Mouse (Mus musculus): ENCODE measurements around the gene Mfsd4a.
A peak's percentile ranks its signal among the peaks of the same experiment; 100 is the strongest.

Mfsd4a gene

GRCm38 (mm10) chr1:132065475-132066172 lies 2.2 kb downstream of the Mfsd4a start:
- DNase-seq = no peak

DNA sequence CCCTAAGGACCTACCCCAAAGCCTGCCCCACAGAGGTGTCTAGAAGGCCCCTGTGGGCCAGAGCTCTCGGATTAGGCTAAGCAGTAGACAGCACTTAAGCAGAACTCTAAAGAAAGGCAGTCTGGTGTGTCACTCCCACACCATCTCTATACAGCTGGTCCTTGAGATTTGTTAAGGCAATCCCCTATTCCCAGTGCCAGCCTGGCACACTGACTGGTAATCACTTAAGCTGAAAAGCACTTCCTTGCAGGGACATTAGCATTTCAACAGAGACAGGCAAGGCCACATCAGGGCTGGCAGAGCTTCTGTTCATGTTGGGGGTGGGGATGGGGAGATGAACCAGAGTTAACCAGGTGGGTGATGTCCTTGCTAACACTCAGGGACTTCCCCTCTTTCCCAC lies 2.9 kb downstream of the Mfsd4a start:
- no peak for DNase-seq

DNA sequence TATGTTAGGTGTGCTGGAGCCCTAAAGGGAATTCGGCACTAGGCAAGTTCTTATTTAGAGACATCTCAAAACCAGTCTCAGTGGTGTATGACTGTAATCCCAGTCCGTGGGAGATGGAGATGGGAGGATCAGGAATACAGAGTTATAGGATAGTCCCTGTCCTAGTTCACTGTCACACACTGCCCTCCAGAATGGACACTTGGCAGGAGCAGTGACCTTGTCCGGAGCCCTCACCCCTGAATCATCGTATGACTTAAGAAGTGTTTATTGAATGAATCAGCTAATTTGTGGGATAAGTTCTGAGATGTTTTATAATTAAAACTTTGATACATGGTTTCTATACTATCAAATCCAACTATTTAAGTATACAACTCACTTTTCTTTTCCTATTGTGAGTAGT lies 4.8 kb downstream of the Mfsd4a start:
- DNase-seq = no peak

DNA sequence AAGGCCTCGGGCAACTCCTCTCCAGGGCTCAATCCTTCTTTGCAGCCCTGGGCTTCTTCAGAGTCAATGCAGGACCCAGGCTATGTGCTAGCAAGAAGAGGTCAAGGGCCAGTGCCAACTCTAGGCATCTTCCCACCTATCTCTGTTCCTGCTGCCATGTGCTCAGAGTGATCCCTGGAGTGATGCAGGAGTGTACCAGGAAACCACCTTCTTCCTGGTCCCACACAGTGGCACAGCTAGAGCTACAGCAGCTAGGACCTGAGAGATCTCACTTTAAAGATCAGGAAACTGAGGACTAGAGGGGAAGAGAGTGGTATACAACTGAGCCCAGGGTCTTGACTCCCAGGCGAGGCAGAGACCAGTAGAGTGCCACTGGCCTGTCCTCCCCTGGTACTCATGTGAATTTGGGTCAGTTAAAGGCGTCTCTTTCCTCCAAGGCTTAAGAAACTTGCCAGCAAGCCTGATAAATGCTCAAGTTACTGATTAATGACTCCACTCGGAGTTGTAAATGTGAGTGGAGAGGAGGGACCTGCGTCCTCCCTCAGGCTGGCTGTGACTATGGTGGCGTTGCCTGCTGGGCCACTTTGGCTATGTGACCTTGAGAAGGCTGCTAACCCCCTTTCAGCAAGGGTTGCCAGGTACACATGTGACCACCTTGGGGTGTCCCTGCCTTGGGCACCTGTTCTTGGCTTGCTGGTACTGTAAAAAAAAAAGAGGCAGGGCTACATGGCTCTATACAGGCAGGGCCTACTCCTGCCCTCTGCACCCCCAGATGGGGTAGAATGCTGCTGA lies 5.9 kb downstream of the Mfsd4a start:
- DNase-seq = no peak

DNA sequence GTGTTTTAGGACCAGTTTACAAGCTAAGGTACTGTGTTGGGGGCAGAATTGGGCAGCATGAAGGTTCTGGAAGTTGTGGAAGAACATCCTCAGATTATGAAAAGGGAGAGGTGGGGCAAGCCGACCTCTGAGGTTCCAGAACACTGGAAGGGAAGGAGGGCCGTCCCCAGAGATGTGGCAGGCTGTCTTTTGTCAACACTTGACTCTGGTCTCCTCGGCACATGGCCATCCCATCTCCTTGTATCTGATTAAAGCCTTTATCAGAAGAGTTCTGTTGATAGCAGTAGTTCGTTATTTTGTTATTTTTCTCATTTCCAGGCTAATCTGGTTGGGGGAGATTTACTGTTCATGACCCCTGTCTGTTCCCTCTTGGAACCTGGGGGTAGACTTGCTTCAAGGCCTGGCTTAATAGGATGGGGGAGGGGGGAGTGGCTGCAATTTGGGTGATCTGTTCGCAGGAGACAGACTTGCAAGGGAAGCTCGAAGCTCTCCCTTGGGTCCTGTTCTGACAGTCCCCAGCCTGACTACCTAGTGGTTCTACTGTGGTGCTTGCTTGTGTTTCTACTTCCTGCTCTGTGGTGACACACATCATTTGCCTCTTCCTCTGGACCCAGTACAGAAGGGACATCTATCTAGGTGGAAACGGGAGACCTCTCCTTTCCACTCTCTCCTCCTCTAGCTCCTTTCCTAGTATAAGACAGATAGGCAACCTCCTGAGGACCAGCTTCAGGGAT lies 7.7 kb downstream of the Mfsd4a start:
- no peak for DNase-seq

- DNase-seq = no peak
Observed at GRCm38 (mm10) chr1:132058558-132058957, 9.3 kb downstream of the Mfsd4a start.

DNA sequence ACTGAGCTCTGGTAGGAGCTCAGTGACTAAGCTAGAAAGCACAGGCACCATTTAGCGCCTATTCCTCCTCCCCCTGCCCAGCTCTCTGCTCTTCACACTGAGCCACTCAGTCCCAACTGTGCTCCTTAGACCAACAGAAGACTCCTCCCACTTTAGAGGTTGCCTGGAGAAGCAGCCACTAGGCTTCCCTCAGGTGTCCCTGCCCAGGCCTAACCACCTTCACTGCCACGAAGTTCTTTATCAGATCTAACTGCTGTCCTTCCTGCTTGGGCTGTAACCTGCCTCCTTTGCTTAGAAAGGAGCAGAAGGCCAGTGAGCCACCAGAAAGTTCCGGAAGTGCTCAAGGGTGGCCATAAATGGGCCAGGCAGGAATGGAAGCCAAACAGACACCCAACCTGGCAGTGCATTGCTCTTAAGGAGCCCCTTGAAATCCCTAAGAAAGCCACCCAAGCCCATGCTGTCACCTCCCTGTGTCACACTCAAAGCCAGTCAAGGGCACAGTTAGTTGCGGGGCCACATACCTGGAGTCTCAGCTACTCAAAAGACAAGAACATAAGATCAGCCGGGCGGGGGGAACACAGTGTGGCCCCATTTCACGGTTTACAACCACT lies 12.7 kb downstream of the Mfsd4a start:
- no peak for DNase-seq

DNA sequence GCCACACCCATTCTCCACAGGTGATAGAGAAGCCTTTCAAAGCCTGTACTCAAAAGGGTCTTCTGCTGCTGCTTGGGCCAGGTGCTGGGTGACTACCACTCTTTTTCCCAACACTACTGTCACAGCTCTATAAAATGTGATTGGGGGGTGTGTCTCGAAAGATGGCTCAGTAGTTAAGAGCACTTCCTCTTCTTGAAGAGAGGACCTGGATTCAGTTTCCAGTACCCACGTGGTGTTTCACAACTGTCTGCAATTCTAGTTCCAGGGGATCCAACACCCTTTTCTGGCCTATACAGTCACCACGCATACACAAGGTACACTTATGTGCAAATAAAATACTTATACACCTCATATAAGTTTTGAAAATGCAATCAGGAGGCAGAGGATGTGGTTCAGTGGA lies 13.5 kb downstream of the Mfsd4a start:
- DNase-seq = no peak

DNA sequence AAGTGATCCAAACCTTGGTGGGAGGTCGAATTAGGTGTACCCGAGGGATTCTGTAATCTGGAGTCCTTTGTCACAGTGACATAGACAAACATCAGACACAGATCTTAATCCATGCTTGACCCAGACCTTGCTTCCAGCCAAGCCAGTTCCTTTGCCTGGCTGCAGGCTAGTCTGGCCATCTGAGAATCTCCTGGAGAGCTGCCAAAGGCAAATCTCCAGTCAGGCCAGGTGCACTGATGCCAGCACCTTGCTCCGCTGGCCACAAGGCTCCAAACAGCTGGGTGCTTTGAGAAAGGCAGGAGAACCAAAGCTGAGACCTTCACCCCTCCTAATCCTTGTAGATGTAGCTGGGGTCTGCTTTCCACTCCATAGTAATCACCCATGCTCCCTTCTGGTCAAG lies 16.1 kb downstream of the Mfsd4a start:
- no peak for DNase-seq

DNA sequence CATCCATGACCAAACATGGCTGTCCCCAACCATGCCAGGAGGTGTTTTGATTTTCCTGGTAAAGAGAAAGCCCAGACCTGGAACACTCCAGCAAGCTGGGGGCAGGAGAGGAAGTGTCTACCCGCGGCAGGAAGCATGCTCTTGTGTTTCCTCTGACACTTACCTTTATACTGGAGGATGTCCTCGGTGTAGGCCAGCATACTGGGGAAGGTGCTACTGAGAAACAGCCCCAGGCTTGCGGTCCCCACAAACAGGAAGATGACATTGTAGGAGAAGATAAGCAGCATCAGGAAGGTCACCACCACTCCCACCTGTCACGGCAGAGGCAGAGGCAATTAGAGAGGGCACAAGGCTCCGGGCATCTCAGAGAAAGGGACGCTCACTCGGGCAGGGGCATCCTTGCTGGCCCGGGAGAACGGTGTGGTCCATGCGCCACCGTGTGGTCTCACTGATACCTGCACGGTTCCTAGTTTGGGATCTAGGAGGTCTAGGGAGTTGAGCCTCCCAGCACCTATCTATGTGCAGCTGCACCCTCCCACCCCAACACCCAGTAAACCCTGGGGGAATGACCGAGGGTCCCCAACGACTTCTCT lies 21.6 kb downstream of the Mfsd4a start:
- peak; percentile 84 for DNase-seq

DNA sequence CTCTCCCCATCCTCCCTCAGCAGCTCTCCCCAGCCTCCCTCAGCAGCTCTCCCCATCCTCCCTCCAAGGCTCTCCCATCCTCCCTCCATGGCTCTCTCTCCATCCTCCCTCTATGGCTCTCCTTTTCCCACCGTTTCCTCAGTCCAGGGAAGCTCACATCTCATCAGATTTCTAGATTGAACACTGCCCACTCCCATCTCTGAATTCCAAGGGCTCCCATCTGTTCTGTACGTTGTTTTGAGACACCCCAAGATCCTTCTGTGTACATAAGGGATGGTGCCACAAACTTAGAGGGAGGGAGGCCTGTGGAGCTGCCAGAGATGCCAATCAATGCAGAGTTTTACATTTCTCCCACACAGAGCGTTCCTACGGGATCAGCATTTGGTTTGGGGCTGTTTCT lies 24.1 kb downstream of the Mfsd4a start:
- no peak for DNase-seq

DNA sequence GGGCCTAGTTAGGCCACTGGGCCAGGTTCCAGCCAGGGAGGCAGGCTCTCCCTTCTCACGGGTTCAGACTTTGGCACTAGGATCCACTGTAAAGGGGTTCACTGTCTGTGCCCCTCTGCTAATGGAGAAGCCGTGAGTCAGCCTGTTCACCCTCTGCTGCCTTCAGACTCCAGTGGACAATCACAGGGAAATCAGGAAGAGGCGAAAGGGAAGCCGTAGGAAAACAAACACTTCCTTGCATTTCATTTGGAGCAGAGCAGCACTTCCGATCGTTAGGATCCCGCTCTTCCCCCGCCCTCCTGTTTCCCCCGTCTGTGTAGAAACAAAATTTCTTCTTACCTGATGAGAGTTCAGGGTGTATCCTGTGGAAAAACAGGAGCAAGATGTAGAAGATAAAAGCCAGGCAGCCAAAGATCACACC lies 27.7 kb downstream of the Mfsd4a start:
- no peak for DNase-seq

GRCm38 (mm10) chr1:132038753-132039152 lies 29.1 kb downstream of the Mfsd4a start:
- no peak for DNase-seq

DNA sequence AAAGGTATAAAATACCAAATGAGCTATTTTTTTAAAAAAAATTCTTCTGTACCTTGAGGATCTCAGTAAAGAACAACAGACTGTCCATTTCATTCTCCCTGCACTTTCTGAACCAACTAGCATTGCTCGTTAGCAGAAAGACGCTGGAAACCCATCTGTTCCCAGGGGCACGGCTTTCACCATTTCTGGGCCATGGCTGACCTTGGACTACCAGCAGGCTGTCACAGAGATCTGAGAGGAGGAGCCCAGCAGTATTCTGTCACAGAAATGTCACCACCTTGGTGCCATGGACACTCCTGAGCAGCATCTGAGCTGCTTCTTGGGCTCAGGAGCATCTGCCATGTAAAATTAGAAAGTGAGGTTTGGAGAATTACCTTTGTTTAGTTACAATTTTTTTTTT lies 30.1 kb downstream of the Mfsd4a start:
- no peak for DNase-seq

DNA sequence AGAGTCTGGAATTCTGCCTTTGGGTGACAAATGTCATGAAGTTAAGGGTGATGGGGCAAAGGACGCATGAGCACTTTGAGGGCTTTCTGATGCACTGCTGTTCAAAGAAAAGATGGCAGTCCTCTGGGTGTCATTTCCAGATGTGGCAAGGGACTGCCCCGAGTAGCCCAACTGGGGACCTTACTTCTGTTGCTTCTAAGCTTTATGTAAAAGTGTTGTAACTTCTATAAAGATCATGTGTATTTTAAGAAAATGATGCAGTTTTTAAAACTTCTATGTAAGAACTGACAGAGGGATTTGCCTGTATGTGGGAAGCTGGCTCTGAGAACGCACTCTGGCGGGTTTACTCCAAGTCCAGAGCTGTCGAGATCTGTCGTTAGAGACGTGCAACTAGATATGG lies 35.7 kb downstream of the Mfsd4a start:
- DNase-seq = no peak

- DNase-seq = peak; percentile 50
Observed at GRCm38 (mm10) chr1:132030574-132030973, 37.3 kb downstream of the Mfsd4a start.

DNA sequence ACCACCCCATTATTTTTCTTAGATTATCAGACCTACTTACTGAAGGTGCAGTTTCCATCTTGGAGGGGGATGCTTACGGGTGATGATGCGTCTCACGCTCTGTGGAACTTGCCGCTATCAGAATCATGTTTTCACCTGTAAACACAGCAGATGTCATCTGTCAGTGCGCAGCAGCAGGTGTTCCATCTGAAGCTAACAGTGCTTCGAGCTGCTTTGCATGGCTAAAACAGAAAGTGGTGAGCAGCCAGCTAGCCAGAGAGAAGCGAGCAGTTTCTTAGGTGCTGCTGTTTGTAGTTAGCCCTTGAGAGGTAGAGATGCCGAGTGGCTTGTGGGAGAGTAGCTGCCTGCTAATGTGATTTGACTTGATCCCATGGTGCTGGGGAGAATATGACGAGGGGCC lies 39.4 kb downstream of the Mfsd4a start:
- DNase-seq = no peak

- no peak for DNase-seq
Observed at GRCm38 (mm10) chr1:132027978-132028377, 39.9 kb downstream of the Mfsd4a start.

GRCm38 (mm10) chr1:132026925-132027646 lies 40.8 kb downstream of the Mfsd4a start:
- no peak for DNase-seq

DNA sequence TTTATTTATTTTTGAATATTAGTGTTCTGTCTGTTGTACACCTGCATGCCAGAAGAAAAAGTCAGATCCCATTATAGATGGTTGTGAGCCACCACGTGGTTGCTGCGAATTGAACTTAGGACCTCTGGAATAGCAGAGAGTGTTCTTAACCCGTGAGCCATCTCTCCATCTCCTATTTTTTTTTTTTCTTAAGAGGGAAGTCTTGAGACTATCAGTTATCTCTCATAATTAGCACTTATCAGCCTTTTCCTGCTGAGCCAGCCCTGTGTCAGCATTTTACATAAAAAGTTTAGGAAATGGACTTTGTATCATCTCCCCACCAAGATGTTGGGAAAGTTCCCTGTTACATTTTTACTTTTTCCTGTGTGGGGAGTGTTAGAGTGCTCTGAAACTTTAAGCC lies 45.8 kb downstream of the Mfsd4a start:
- no peak for DNase-seq

GRCm38 (mm10) chr1:132019876-132020275 lies 48.0 kb downstream of the Mfsd4a start:
- no peak for DNase-seq

DNA sequence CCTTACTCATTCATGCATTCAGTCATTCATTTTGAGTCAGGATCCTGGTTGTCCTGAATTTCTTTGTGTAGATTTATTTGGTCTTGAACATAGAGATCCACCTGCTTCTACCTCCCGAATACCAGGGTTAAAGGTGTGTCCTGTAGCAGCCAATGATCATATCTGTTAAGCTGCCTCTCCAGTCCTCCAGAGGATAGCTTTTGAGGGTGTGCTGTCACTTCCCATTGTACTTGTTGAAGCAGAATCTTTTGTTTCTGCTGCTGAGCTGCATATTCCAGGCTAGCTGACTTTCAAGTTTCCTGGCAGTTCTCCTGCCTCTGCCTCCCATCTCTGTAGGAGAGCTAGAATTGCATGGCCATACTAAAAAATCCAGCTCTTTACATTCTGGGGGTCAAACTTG lies 51.2 kb downstream of the Mfsd4a start:
- DNase-seq = no peak

All from thymus, postnatal 14 days (tissue).